Comparison of ENCODE assay signal across 12 mouse cellular contexts in the genomic region with DNA sequence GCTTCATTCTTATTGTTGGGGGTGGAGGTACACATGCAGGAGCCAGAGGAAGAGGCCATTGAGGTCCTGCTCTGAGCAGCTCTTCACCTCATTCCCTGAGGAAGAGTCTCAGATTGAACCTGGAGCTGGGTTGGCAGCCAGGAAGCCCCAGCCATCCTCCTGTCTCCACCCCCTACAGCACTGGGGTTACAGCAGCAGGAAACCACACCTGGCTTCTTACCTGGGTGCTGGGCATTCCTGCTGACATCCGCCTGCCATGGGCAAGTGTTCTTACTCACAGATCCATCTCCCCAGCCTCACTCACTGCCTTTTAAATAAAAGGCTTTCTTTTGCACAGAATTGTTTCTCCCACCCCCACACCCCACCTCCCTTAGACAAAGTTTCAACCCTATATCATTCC. TPM values are rescaled to one million over a fixed set of nuclear protein-coding genes. Genes with fewer than 3 reads are reported as not detected.
DNase-seq lines count a peak whose midpoint lies in the region; ATAC-seq and TF ChIP-seq lines count a peak whose summit lies in the region.
"Had no signal": no experiment of that assay in that cellular context is flagged by ENCODE, and none has a peak within 500 bp of the region (broad histone marks: within the 10 kb centered on the region; RNA-seq: fewer than 3 reads in every experiment).

No protein-coding gene starts in this region.

- 93% methylated on average over 1 of the region's 1 CpGs for WGBS in limb, embryonic 12.5 days
- 91% methylated on average over 1 of the region's 1 CpGs for WGBS in limb, embryonic 10.5 days
- 67% methylated on average over 1 of the region's 1 CpGs for WGBS in hindbrain, postnatal 0 days
- 94% methylated on average over 1 of the region's 1 CpGs for WGBS in neural tube, embryonic 15.5 days

- H3K27ac ChIP-seq in limb, embryonic 12.5 days, result no peak overlapping the region
- no peak overlapping the region for H3K27ac ChIP-seq in limb, embryonic 10.5 days
- no peak overlapping the region for H3K27ac ChIP-seq in hindbrain, postnatal 0 days
- H3K27ac ChIP-seq in neural tube, embryonic 15.5 days (replicated peaks), result no peak overlapping the region

- ATAC-seq in limb, embryonic 12.5 days (ENCODE audit: insufficient number of reproducible peaks, insufficient read depth, low FRiP score, low TSS enrichment, low read depth), result no peak
- no peak for ATAC-seq in hindbrain, postnatal 0 days
- ATAC-seq in neural tube, embryonic 15.5 days (ENCODE audit: low FRiP score), result no peak
- ATAC-seq in megakaryocyte progenitor cell, adult 5-6 weeks (replicated peaks; ENCODE audit: poor library complexity), result no peak

- H3K4me3 ChIP-seq in limb, embryonic 12.5 days (replicated peaks), result no peak overlapping the region
- H3K4me3 ChIP-seq in limb, embryonic 10.5 days, result no peak overlapping the region
- no peak overlapping the region for H3K4me3 ChIP-seq in hindbrain, postnatal 0 days (ENCODE audit: low read length)
- no peak overlapping the region for H3K4me3 ChIP-seq in neural tube, embryonic 15.5 days (replicated peaks)

- peaks cover 48% of the 10 kb centered on the region for H3K4me1 ChIP-seq in limb, embryonic 12.5 days (replicated peaks)
- H3K4me1 ChIP-seq in limb, embryonic 10.5 days, result peaks cover 43% of the 10 kb centered on the region
- H3K4me1 ChIP-seq in hindbrain, postnatal 0 days (ENCODE audit: insufficient read depth, low read length), result peaks cover 25% of the 10 kb centered on the region
- H3K4me1 ChIP-seq in neural tube, embryonic 15.5 days, result peaks cover 55% of the 10 kb centered on the region

- no peak for TF ChIP-seq CTCF in hindbrain, postnatal 0 days (IDR thresholded peaks at IDR 0.05; ENCODE audit: low read depth)

- no peaks in the 10 kb centered on the region for H3K9me3 ChIP-seq in limb, embryonic 12.5 days
- no peaks in the 10 kb centered on the region for H3K9me3 ChIP-seq in limb, embryonic 10.5 days (replicated peaks)
- no peaks in the 10 kb centered on the region for H3K9me3 ChIP-seq in hindbrain, postnatal 0 days (ENCODE audit: low read length)
- no peaks in the 10 kb centered on the region for H3K9me3 ChIP-seq in neural tube, embryonic 15.5 days (replicated peaks)

- DNase-seq in cerebellum, adult 9-10 months, result peak; percentile 8
- no peak for DNase-seq in cerebellum, adult 11-12 months
- DNase-seq in limb, embryonic 10.5 days (ENCODE audit: low spot score), result no peak
- DNase-seq in hindbrain, postnatal 0 days (ENCODE audit: low spot score), result no peak
- no peak for DNase-seq in urinary bladder, postnatal 25 days (ENCODE audit: low spot score)
- DNase-seq: cerebellum, adult 18-20 months; kidney, postnatal 36 days; lung, postnatal 4 days; thymus, postnatal 4 days had no signal

- H3K4me2 ChIP-seq in limb, embryonic 12.5 days, result 0 out of 2 replicates have a peak overlapping the region, but pooled peaks have one; percentile 92
- peak overlapping the region; percentile 93 for H3K4me2 ChIP-seq in hindbrain, postnatal 0 days (ENCODE audit: low read depth, low read length)
- H3K4me2 ChIP-seq in neural tube, embryonic 15.5 days, result peak overlapping the region; percentile 90

- H3K9ac ChIP-seq in limb, embryonic 12.5 days (replicated peaks), result peak overlapping the region; percentile 54; the same call in 1 of the 2 replicates
- H3K9ac ChIP-seq in hindbrain, postnatal 0 days (replicated peaks; ENCODE audit: low read length), result no peak overlapping the region; the same call in 1 of the 2 replicates
- H3K9ac ChIP-seq in neural tube, embryonic 15.5 days (replicated peaks), result peak overlapping the region; percentile 24; the same call in 1 of the 2 replicates

- H3K27me3 ChIP-seq in limb, embryonic 12.5 days, result no peaks in the 10 kb centered on the region
- H3K27me3 ChIP-seq in limb, embryonic 10.5 days (ENCODE audit: low read depth, poor library complexity, severe bottlenecking), result no peaks in the 10 kb centered on the region
- H3K27me3 ChIP-seq in hindbrain, postnatal 0 days (ENCODE audit: insufficient read depth, low read length), result no peaks in the 10 kb centered on the region
- H3K27me3 ChIP-seq in neural tube, embryonic 15.5 days (replicated peaks), result no peaks in the 10 kb centered on the region

- peaks cover 32% of the 10 kb centered on the region for H3K36me3 ChIP-seq in limb, embryonic 12.5 days
- peaks cover 40% of the 10 kb centered on the region for H3K36me3 ChIP-seq in limb, embryonic 10.5 days
- no peaks in the 10 kb centered on the region for H3K36me3 ChIP-seq in hindbrain, postnatal 0 days (ENCODE audit: insufficient read depth, low read length)
- no peaks in the 10 kb centered on the region for H3K36me3 ChIP-seq in neural tube, embryonic 15.5 days

RNA-seq across cellular contexts. Expression of gene Foxk1, which starts 3.0 kb away (rescaled TPM):
- 6.4 and 7.0 TPM in 2 replicates for polyA plus RNA-seq in limb, embryonic 12.5 days (2016; fragmentation: Nextera tagmentation; extraction: Ambion mirVana)
- 3.5 and 4.5 TPM in 2 replicates for polyA plus RNA-seq in limb, embryonic 10.5 days (2016; fragmentation: Nextera tagmentation; extraction: Ambion mirVana)
- 23.3 and 24.0 TPM in 2 replicates for total RNA-seq in hindbrain, postnatal 0 days (2014; rRNA removed)
- polyA plus RNA-seq in hindbrain, postnatal 0 days (2015; fragmentation: Nextera tagmentation; extraction: Ambion mirVana), result 4.6 and 6.0 TPM in 2 replicates
- polyA plus RNA-seq in neural tube, embryonic 15.5 days (2015; fragmentation: Nextera tagmentation; extraction: Ambion mirVana), result 4.8 and 6.0 TPM in 2 replicates
- 14.1 and 18.1 TPM in 2 replicates for total RNA-seq in megakaryocyte progenitor cell, adult 5-6 weeks (2015)
- total RNA-seq in megakaryocyte progenitor cell, adult 5-6 weeks (2017), result 8.4 and 8.5 TPM in 2 replicates

RNA-seq across cellular contexts. Expression of gene Ap5z1, which starts 59.4 kb away (rescaled TPM):
- 8.8 and 9.2 TPM in 2 replicates for polyA plus RNA-seq in limb, embryonic 12.5 days (2016; fragmentation: Nextera tagmentation; extraction: Ambion mirVana)
- polyA plus RNA-seq in limb, embryonic 10.5 days (2016; fragmentation: Nextera tagmentation; extraction: Ambion mirVana), result 11.2 and 16.2 TPM in 2 replicates
- 12.8 and 22.1 TPM in 2 replicates for total RNA-seq in hindbrain, postnatal 0 days (2014; rRNA removed)
- 7.5 and 7.9 TPM in 2 replicates for polyA plus RNA-seq in hindbrain, postnatal 0 days (2015; fragmentation: Nextera tagmentation; extraction: Ambion mirVana)
- 12.4 and 12.7 TPM in 2 replicates for polyA plus RNA-seq in neural tube, embryonic 15.5 days (2015; fragmentation: Nextera tagmentation; extraction: Ambion mirVana)
- total RNA-seq in megakaryocyte progenitor cell, adult 5-6 weeks (2015), result 5.6 and 6.8 TPM in 2 replicates
- total RNA-seq in megakaryocyte progenitor cell, adult 5-6 weeks (2017), result 4.7 and 8.0 TPM in 2 replicates
